8 mouse cellular contexts compared by ENCODE assay signal in genomic region chr11:33295422-33295821, GRCm38 (mm10). TPM values are rescaled to one million over a fixed set of nuclear protein-coding genes. Genes with fewer than 3 reads are reported as not detected.
DNase-seq lines count a peak whose midpoint lies in the region; ATAC-seq lines count a peak whose summit lies in the region.
"Had no signal": no experiment of that assay in that cellular context is flagged by ENCODE, and none has a peak within 500 bp of the region (broad histone marks: within the 10 kb centered on the region; RNA-seq: fewer than 3 reads in every experiment).

No protein-coding gene starts in this region.

- H3K4me1 ChIP-seq in hindbrain, embryonic 14.5 days (replicated peaks; ENCODE audit: control insufficient read depth, insufficient read depth, low read length), result peaks cover 18% of the 10 kb centered on the region
- H3K4me1 ChIP-seq in hindbrain, embryonic 16.5 days (ENCODE audit: control insufficient read depth, insufficient read depth, low read depth, low read length), result peaks cover 5% of the 10 kb centered on the region; the same call in 1 of the 2 replicates
- H3K4me1 ChIP-seq in midbrain, embryonic 11.5 days (ENCODE audit: control insufficient read depth, insufficient read depth, low read length), result no peaks in the 10 kb centered on the region
- peaks cover 9% of the 10 kb centered on the region for H3K4me1 ChIP-seq in midbrain, embryonic 15.5 days
- H3K4me1 ChIP-seq: megakaryocyte, embryonic 14.5 days had no signal

- DNase-seq in hindbrain, embryonic 14.5 days (ENCODE audit: low spot score), result peak; percentile 76
- peak; percentile 89 for DNase-seq in midbrain, embryonic 11.5 days (ENCODE audit: low spot score, missing footprints)
- DNase-seq in c-Kit-positive CD71-positive TER-119-negative erythroid progenitor cells, embryonic 14.5 days (ENCODE audit: low read depth), result peak; percentile 5
- DNase-seq in retina, embryonic 14.5 days (ENCODE audit: low spot score), result peak; percentile 65
- no peak for DNase-seq in frontal cortex, postnatal 25 days (ENCODE audit: low spot score in 2 of 2)

- no peak for ATAC-seq in hindbrain, embryonic 14.5 days (ENCODE audit: low FRiP score)
- ATAC-seq in hindbrain, embryonic 16.5 days, result no peak
- ATAC-seq in midbrain, embryonic 11.5 days (ENCODE audit: low FRiP score), result no peak
- no peak for ATAC-seq in midbrain, embryonic 15.5 days (replicated peaks)

- H3K36me3 ChIP-seq in hindbrain, embryonic 14.5 days (replicated peaks; ENCODE audit: control insufficient read depth, insufficient read depth), result no peaks in the 10 kb centered on the region
- no peaks in the 10 kb centered on the region for H3K36me3 ChIP-seq in hindbrain, embryonic 16.5 days (ENCODE audit: control insufficient read depth, insufficient read depth, low read length)
- H3K36me3 ChIP-seq in midbrain, embryonic 11.5 days (ENCODE audit: control insufficient read depth, insufficient read depth, low read length), result no peaks in the 10 kb centered on the region
- no peaks in the 10 kb centered on the region for H3K36me3 ChIP-seq in midbrain, embryonic 15.5 days (replicated peaks)

- no peak overlapping the region for H3K27ac ChIP-seq in hindbrain, embryonic 14.5 days
- no peak overlapping the region for H3K27ac ChIP-seq in hindbrain, embryonic 16.5 days (ENCODE audit: low read depth, low read length)
- no peak overlapping the region for H3K27ac ChIP-seq in midbrain, embryonic 11.5 days (ENCODE audit: low read depth, low read length)
- H3K27ac ChIP-seq in midbrain, embryonic 15.5 days, result no peak overlapping the region

- no peak overlapping the region for H3K4me3 ChIP-seq in hindbrain, embryonic 14.5 days (replicated peaks; ENCODE audit: low read length)
- H3K4me3 ChIP-seq in hindbrain, embryonic 16.5 days (ENCODE audit: low read length), result no peak overlapping the region
- no peak overlapping the region for H3K4me3 ChIP-seq in midbrain, embryonic 11.5 days (ENCODE audit: low read depth, low read length)
- H3K4me3 ChIP-seq in midbrain, embryonic 15.5 days, result no peak overlapping the region
- H3K4me3 ChIP-seq: megakaryocyte, embryonic 14.5 days had no signal

- H3K27me3 ChIP-seq in hindbrain, embryonic 14.5 days (ENCODE audit: control insufficient read depth, insufficient read depth, low read length), result no peaks in the 10 kb centered on the region
- no peaks in the 10 kb centered on the region for H3K27me3 ChIP-seq in hindbrain, embryonic 16.5 days (replicated peaks; ENCODE audit: control insufficient read depth, insufficient read depth, low read length)
- no peaks in the 10 kb centered on the region for H3K27me3 ChIP-seq in midbrain, embryonic 11.5 days (ENCODE audit: control insufficient read depth, insufficient read depth, low read length)
- no peaks in the 10 kb centered on the region; the same call in 1 of the 2 replicates for H3K27me3 ChIP-seq in midbrain, embryonic 15.5 days (replicated peaks)
- H3K27me3 ChIP-seq: megakaryocyte, embryonic 14.5 days had no signal

- H3K9me3 ChIP-seq in hindbrain, embryonic 14.5 days (ENCODE audit: control insufficient read depth, low read length), result no peaks in the 10 kb centered on the region
- H3K9me3 ChIP-seq in hindbrain, embryonic 16.5 days (ENCODE audit: control insufficient read depth, low read length), result no peaks in the 10 kb centered on the region
- no peaks in the 10 kb centered on the region for H3K9me3 ChIP-seq in midbrain, embryonic 11.5 days (ENCODE audit: control insufficient read depth, low read length)
- no peaks in the 10 kb centered on the region for H3K9me3 ChIP-seq in midbrain, embryonic 15.5 days
- H3K9me3 ChIP-seq: megakaryocyte, embryonic 14.5 days had no signal

- 47% methylated on average over 3 of the region's 3 CpGs for WGBS in hindbrain, embryonic 14.5 days
- WGBS in hindbrain, embryonic 16.5 days, result 49% methylated on average over 3 of the region's 3 CpGs
- WGBS in midbrain, embryonic 11.5 days, result 60% methylated on average over 3 of the region's 3 CpGs
- 53% methylated on average over 3 of the region's 3 CpGs for WGBS in midbrain, embryonic 15.5 days

- H3K9ac ChIP-seq in hindbrain, embryonic 14.5 days, result no peak overlapping the region
- no peak overlapping the region for H3K9ac ChIP-seq in hindbrain, embryonic 16.5 days (ENCODE audit: low read depth, low read length)
- no peak overlapping the region for H3K9ac ChIP-seq in midbrain, embryonic 11.5 days (ENCODE audit: low read length)
- H3K9ac ChIP-seq in midbrain, embryonic 15.5 days, result no peak overlapping the region

- H3K4me2 ChIP-seq in hindbrain, embryonic 14.5 days (replicated peaks), result no peak overlapping the region
- H3K4me2 ChIP-seq in hindbrain, embryonic 16.5 days (ENCODE audit: low read length), result no peak overlapping the region
- no peak overlapping the region for H3K4me2 ChIP-seq in midbrain, embryonic 11.5 days
- H3K4me2 ChIP-seq in midbrain, embryonic 15.5 days, result no peak overlapping the region

RNA-seq across cellular contexts. Expression of gene Gm12117, which starts 18.9 kb away (rescaled TPM):
- polyA plus RNA-seq in hindbrain, embryonic 14.5 days (2014; fragmentation: Nextera tagmentation; extraction: Ambion mirVana), result not detected in 2 replicates
- polyA plus RNA-seq in hindbrain, embryonic 16.5 days (2015; fragmentation: Nextera tagmentation; extraction: Ambion mirVana), result not detected in 2 replicates
- polyA plus RNA-seq in midbrain, embryonic 11.5 days (2014; fragmentation: Nextera tagmentation; extraction: Ambion mirVana), result 0.23 TPM in 1 of 2 replicates, not detected in the other
- polyA plus RNA-seq in midbrain, embryonic 15.5 days (2015; fragmentation: Nextera tagmentation; extraction: Ambion mirVana), result not detected in 2 replicates

Comparison
In these comparisons a context has a peak if more than half of its experiments do, and no peak if none do; other contexts are left out.
1. DNase-seq: peak in hindbrain, embryonic 14.5 days (single experiment), midbrain, embryonic 11.5 days (single experiment), c-Kit-positive CD71-positive TER-119-negative erythroid progenitor cells, embryonic 14.5 days (single experiment) and retina, embryonic 14.5 days (single experiment); none in frontal cortex, postnatal 25 days (0 of 2).